Mouse (Mus musculus) erythroblast, embryonic 14.5 days (primary cell): ENCODE measurements around the gene Dusp11.

ENCODE experiments used
- GATA1 ChIP-seq: IDR thresholded peaks from 2 replicates; pipeline ENCODE4 v1.6.1; 2012; ENCODE audit warnings: low read length, inconsistent platforms, mixed read lengths
- TAL1 ChIP-seq: IDR thresholded peaks from 3 replicates; pipeline ENCODE4 v1.6.1; 2012; ENCODE audit warnings: low read length, inconsistent platforms, mixed read lengths

- TF ChIP-seq GATA1 (no peak), TAL1 (no peak)
Observed at GRCm38 (mm10) chr6:85927476-85928464, 33.7 kb downstream of the Dusp11 start.
